Mouse (Mus musculus): ENCODE results near the gene Rasgrf1.
A peak's percentile ranks its signal among the peaks of the same experiment; 100 is the strongest.
"Not testable (repeated sequence)": the region's sequence is repeated elsewhere in the genome, so short reads cannot be mapped to it uniquely, and the experiment has no call there.

Rasgrf1 gene

DNA sequence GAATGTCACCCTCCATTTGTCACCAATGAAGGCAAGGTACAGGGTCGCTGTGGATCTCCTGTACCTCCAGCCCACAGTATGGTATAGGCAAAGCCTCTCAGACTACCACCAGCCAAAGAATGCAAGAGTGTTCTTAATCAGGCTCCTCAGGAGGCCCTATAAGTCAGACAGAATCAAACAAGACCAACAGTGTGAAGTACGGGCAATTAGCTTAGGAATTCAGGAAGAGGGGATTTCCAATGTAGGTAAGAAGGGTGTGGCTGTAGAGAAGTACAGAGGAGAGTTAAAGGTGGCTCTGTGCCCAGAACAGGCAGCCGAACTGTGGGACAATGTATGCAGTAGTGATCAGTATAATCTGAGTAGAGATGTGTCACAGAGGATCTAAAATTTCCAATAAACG, 126.6 kb downstream of the Rasgrf1 start:
- no peak for DNase-seq (ENCODE audit: low read depth, low spot score)

DNA sequence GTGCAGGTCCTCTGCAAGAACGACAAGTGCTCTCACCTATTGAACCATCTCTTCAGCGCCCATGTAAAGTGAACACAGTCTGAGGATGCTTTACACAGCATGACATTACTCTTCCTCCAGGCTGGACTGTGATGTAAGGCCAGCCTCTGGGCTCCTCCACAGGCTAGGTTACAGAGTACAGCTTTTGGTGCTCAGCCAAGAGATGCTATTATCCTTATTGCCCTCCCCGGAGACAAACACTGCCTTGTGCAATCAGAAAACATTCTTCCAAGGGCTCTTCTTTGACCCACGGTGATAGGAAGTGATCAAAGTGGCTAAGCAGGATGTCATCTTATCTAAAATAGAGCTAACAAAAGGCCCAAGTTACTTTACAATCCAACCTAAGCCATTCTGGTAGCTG, 128.8 kb downstream of the Rasgrf1 start:
- no peak for DNase-seq (ENCODE audit: low read depth, low spot score)

GRCm38 (mm10) chr9:90040916-90041315, 131.2 kb downstream of the Rasgrf1 start:
- no peak for DNase-seq (ENCODE audit: low read depth, low spot score)

- no peak for DNase-seq (ENCODE audit: low read depth, low spot score)
These were observed 131.8 kb downstream of the Rasgrf1 start for GRCm38 (mm10) chr9:90041556-90041955.

GRCm38 (mm10) chr9:90042906-90043305, 133.2 kb downstream of the Rasgrf1 start:
- DNase-seq (ENCODE audit: low read depth, low spot score), result not testable (repeated sequence)

- DNase-seq (ENCODE audit: low read depth, low spot score), result no peak
These were observed 135.5 kb downstream of the Rasgrf1 start for GRCm38 (mm10) chr9:90045191-90045590.

DNA sequence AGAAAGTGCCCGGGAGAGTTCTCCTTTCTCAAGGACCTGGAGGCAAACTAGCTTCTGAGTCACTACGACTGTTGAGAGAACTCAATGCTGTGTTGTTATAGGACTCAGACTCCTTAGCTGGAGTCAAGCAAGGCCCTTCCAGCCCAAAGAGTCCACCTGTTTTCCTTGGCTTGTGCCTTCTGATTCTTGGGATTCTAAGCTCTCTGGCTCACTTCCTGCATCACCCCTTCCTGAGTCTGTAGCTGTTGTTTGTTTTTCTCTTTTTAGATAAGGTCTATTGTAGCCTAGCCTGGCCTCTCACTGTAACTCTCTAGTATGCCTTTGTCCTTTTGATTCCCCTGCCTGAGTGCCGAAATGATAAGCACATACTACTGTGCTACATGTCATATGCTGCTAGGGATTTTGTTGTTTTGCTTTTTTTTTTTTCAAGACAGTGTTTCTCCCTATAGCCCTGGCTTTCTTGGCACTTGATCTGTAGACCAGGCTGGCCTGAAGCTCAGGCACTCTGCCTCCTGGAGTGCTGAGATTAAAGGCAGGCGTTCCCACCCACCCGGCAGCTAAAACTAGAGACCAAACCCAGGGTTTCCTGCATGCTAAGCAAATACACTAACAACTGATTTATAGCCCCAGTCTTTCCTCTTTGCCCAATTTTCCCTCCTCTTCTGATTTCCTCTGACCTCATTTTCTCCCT, 138.4 kb downstream of the Rasgrf1 start:
- DNase-seq (ENCODE audit: low read depth, low spot score), result no peak

GRCm38 (mm10) chr9:90053852-90054251, 144.1 kb downstream of the Rasgrf1 start, which contains the start of gene Ctsh:
TSS of gene Ctsh (plus strand) at chr9:90054152.
- no peak for DNase-seq (ENCODE audit: low read depth, low spot score)

DNA sequence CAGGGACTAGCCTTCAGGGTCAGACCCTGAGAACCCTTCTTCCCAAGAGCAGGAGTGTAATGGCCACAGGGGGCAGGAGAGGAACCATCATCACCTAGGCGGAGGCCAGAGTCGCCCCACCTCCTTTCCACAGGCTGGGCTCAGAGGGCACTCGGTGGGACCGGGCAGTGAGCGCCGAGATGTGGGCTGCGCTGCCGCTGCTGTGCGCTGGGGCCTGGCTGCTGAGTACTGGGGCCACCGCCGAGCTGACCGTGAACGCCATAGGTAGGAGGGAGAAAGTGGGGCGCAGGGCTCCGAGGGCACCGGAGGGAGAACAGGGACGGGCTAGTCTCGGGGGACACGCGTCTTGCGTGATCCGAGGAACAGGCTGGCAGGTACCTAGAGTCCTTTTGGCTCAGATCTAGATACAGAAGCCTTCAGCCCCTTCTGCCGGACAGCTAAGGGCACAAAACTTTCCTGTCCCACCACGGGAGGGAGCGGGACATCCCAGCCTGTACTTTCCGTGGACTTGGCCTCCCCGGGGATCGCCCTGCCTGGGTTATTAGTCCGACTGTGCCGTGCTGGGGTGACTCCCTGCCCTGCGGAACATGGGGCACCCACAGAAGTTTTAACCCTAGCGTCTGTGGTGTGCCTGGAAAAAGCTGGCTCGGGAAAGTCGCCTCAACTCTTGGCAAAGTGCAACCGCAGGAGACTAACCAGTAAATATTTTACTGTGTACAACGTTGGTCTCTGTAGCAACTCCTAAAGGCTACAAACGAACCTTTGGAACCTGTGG, 144.8 kb downstream of the Rasgrf1 start:
- DNase-seq (ENCODE audit: low read depth, low spot score), result peak; percentile 64

DNA sequence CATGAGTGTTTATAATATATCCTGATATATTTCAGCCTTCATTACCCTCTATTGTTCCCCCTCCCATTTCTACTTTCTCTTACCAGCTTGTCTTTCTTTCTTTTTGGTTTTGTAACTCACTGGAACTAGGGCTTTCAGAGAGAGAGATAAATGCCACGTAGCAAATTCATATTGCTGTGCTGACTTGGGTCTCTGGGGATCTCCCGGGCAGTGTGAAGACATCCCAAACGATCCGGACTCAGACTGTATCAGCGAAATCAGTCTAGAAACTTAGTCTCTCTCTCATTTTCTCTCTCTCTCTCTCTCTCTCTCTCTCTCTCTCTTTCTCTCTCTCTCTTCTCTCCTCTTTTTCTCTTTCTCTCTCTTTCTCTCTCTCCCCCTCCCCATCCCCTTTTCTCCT, 145.7 kb downstream of the Rasgrf1 start:
- no peak for DNase-seq (ENCODE audit: low read depth, low spot score)

DNA sequence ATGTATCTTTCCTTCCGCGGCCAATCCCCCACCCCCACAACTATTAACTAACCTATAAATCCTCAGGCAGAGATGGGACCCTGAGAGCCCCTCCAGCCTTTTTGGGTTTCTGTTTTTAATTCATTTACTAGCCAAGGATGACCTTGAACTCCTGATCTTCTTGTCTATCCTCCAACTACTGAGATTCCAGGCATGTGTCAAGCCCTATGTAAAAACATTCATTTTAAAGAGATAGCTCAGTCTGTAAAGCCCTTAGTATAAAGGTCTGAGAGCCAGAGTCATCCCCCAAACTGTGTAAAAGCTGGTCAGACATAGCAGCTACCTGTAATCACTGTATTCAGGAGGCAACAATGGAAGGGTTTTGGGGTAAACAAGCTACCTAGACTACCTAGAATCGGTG, 146.2 kb downstream of the Rasgrf1 start:
- DNase-seq (ENCODE audit: low read depth, low spot score), result no peak

DNA sequence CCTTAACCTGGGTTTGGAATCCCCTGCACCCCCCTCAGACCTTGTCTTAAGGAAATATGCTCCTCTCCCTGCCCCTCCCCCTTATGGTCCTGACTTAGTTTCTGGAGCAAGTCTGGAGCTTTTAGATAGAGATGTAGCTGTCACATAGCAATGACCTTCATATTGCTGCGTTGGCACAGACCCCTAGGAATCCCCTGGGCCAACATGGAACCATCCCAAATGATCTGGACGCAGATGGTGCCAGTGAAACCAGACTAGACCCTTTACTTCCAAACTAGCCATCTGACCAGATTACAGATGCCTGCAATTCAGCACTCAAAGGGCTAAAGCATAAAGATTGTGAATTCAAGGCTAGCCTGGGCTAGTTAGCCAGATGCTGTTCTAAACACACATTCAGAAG, 147.0 kb downstream of the Rasgrf1 start:
- no peak for DNase-seq (ENCODE audit: low read depth, low spot score)

DNA sequence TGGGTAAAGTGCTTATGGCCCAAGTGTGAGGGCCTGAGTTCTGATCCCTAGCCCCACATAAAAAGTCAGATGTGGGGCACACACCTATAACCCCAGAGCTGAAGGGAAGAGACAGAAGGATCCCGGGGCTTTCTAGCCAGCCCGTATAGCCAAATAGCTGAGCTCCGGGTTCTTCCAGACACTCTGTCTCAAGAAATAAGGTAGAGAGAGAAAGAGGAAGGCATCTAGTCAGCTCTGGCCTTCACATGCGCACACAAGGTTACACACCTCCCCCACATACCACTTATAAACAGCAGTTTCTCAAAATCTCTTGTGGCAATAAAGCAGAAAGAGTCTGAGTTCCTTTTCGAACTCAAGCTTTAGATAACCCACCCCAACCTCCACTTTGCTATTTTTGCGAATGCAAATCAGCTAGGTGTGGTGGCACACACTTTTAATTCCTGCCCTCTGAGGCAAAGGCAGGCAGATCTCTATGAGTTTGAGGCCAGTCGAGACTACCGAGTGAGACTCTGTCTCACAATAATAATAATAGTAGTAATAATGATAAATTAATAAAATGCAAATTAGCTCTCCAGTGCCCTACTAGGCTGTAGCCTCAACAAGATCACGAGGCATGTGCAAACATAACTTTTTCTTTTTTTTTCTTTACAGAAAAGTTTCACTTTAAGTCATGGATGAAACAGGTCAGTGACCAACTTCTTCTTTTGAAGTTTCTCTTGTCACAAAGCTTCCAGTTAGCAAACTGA, 150.3 kb downstream of the Rasgrf1 start:
- DNase-seq (ENCODE audit: low read depth, low spot score), result no peak

DNA sequence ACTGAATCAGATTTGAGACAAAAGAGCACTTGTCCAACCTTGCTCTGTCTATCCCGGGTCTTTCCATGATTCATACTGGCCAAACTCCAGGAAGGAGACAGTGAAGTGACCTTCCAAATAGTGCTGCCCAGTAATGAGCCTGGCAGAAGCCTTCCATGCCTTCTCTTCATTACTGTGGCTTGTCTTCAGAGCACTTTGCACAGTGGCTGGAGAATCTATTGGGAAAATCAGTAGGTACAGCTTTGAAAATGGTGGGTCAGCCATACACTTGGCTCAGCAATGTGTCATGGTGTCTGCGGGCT, 150.8 kb downstream of the Rasgrf1 start:
- no peak for DNase-seq (ENCODE audit: low read depth, low spot score)

DNA sequence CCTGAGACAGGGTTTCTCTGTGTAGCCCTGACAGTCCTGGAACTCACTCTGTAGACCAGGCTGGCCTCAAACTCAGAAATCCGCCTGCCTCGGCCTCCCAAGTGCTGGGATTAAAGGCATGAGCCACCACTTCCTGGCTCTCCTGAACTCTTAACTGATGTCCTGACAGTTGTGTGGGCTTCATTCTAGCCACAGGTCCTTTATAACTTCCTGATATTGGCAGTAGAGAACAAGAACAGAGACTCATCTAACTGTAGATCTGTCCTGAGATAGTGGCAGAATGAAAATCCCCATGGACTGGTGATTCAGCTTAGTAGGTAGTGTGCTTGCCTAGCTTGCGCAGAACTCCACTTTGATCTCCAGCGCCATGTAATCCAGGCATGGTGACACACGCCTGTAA, 151.2 kb downstream of the Rasgrf1 start:
- not testable (repeated sequence) for DNase-seq (ENCODE audit: low read depth, low spot score)

DNA sequence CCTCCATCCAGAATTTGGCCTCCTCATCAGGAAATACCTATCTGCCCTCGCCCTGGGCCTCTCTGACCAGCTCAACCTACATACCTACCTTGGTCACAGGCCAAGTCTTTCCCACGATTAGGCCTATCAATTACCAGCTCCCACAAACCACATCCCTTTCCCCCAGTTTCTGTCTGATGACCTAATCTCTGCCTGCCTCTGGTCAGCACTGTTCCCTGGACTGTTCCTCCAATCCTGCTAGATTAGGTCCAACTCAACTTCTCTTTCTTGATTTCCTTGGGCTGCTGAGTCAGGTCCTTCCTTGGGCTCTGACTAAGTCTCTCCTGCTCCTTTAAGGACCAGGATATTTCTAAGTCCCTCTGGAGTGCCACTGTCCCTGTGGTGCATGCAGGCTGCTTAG, 157.6 kb downstream of the Rasgrf1 start:
- DNase-seq (ENCODE audit: low read depth, low spot score), result no peak

- DNase-seq (ENCODE audit: low read depth, low spot score), result no peak
These were observed 159.1 kb downstream of the Rasgrf1 start for GRCm38 (mm10) chr9:90068786-90069185.

DNA sequence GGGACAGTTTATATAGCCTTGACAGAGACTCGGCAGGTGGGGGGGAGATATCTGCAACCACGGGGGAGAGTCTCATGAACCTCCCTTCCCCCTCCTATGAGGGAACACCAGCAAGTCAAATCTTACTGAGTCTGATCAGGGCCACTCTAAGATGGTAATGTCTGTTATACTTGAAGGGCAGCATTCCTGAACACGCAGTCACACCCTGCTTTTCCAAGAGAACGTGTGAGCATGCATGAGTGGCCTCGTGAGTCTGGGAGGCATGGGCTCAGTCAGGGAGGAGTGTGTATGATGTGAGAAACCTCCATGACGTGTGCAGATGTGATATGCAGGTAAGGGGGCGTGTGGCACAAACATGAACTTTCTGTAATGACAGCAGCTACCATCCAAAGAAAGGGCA, 159.8 kb downstream of the Rasgrf1 start:
- no peak for DNase-seq (ENCODE audit: low read depth, low spot score)

- DNase-seq (ENCODE audit: low read depth, low spot score), result no peak
These were observed 160.5 kb downstream of the Rasgrf1 start for GRCm38 (mm10) chr9:90070174-90070573.

DNA sequence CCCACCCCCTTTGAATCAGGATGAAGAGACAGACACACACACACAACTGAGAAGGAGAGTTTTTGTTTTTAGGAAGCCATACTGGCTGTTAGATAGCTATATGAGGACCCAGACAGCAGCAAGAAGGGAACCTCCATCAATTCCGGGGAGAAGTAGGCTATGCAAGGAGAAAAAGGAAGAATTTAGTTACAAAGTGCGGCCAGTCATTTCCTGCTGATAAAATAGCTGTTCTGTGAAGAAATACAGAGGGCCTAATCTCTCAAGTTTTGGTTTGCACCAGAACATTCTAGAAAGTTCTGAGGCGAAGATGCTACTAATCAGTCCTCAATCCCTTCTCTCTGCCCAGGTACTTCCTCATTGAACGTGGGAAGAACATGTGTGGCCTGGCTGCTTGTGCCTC, 165.6 kb downstream of the Rasgrf1 start:
- no peak for DNase-seq (ENCODE audit: low read depth, low spot score)

- DNase-seq (ENCODE audit: low read depth, low spot score), result no peak
These were observed 166.4 kb downstream of the Rasgrf1 start for GRCm38 (mm10) chr9:90076131-90076530.
